Mouse (Mus musculus): ENCODE results near the gene Zp2. TPM values are rescaled to one million over a fixed set of nuclear protein-coding genes. Genes with fewer than 3 reads are reported as not detected.

The Zp2 gene
- polyA plus RNA-seq, 1 experiment = 0.04 TPM

DNA sequence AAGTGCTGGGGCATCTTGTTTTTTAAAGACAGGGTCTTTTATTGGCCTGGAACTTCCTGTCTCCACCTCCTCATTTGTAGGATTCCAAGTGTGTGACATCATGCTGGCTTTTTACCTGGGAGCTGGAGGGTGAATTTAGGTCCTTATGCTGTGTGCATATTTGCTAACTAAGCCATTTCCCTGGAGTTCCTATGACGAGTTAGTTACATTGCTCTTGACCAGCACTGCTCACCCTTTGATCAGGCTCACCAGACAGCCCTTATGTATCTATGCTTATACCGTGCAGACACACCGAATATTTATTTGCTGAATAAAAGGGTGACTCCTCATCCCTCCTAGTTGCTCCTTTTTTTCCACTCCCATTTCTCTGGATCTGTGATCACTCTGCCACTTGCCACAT, 64.9 kb downstream of the Zp2 start:
- WGBS = 51% methylated on average over 3 of the region's 3 CpGs
- DNase-seq (ENCODE audit: low read depth, low spot score) = no peak

Other genes with a start within 250 kb of the Zp2 start
- gene Lyrm1, start 249.4 kb downstream of the Zp2 start, polyA plus RNA-seq (2012; rRNA removed) = 2.6 and 2.7 TPM in 2 replicates
- gene Dcun1d3, start 249.0 kb downstream of the Zp2 start, polyA plus RNA-seq (2012; rRNA removed) = 2.7 and 4.0 TPM in 2 replicates
- gene Dnah3, start 50.0 kb downstream of the Zp2 start, polyA plus RNA-seq (2012; rRNA removed) = 0.01 TPM in 1 of 2 replicates, not detected in the other
- 16.3 and 16.7 TPM in 2 replicates for gene Tmem159, start 42.9 kb downstream of the Zp2 start, polyA plus RNA-seq (2012; rRNA removed)
- gene Anks4b, start 28.6 kb upstream of the Zp2 start, polyA plus RNA-seq (2012; rRNA removed) = 19.0 and 30.9 TPM in 2 replicates
- gene Crym, start 56.8 kb upstream of the Zp2 start, polyA plus RNA-seq (2012; rRNA removed) = 1.8 and 2.8 TPM in 2 replicates
- 0.09 and 0.19 TPM in 2 replicates for gene Abca14, start 58.7 kb upstream of the Zp2 start, polyA plus RNA-seq (2012; rRNA removed)
- not detected in 2 replicates for gene Abca15, start 183.4 kb upstream of the Zp2 start, polyA plus RNA-seq (2012; rRNA removed)

Measured in large intestine, adult 2 months (tissue).